Mouse (Mus musculus) lung, adult 2 months (tissue): Measurements from ENCODE around the gene Slamf9.

Experiments
- CTCF ChIP-seq: fragments of 200-500 bp; IDR thresholded peaks from 2 replicates; pipeline ENCODE4 v1.5.1; 2011; ENCODE audit warnings: mild to moderate bottlenecking, low read length, control low read depth; ENCODE audit not compliant: insufficient read depth
- POLR2A ChIP-seq: fragments of 200-500 bp; IDR thresholded peaks from 2 replicates; pipeline ENCODE4 v1.6.1; 2011; ENCODE audit warnings: low read depth, mild to moderate bottlenecking, control low read depth, low read length, borderline replicate concordance; ENCODE audit errors: extremely low read depth

GRCm38 (mm10) chr1:172503111-172503997 is 28.2 kb downstream of the Slamf9 start:
- TF ChIP-seq CTCF (no peak), POLR2A (no peak)
